Mouse (Mus musculus): ENCODE measurements around the gene Cbx3.

DNA sequence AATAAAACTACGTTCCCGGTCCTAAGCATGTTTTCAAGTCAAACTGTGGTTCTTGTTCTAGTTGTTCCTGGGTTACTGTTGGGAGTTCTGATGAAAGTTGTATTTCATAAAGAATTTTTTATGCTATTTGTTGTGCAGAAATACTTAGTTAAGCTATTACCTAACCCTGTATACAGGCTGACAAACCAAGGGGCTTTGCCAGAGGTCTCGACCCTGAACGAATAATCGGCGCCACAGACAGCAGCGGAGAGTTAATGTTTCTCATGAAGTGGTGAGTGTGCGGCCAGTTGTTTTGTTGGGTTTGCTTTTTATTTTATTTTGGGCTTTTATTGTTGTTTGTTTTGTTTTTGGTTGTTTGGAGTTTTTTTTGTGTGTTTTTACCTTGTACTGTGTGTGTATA, 11.4 kb downstream of the Cbx3 start:
- TF ChIP-seq CTCF (IDR thresholded peaks at IDR 0.05; ENCODE audit: extremely low read depth, insufficient read depth, insufficient read length, insufficient replicate concordance) (no peak), POLR2A (IDR thresholded peaks at IDR 0.05; ENCODE audit: low read depth, low read length) (no peak)
